Mouse (Mus musculus): Measurements from ENCODE around the gene Hecw2. TPM values are rescaled to one million over a fixed set of nuclear protein-coding genes. Genes with fewer than 3 reads are reported as not detected.
A peak's percentile ranks its signal among the peaks of the same experiment; 100 is the strongest.

Hecw2 gene
- polyA plus RNA-seq, 1 experiment: 9.0 TPM

DNA sequence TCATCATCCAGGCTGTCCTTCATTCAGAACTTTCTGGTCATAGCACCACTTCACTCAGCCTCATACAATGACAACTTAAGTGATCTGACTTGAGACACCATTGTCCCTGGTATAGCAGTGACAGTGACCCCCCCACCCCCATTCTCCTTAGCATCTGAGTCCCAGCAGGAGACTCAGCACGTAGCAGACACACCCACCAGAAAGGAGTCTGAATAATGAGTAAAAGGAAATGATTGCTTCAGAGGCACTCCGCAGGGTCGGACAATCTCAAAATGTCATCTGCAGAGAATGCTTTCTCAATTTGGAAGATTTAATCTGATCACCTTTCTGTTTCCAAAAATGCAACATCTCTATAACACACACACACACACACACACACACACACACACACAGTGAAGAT lies 253.4 kb downstream of the Hecw2 start:
- WGBS: 61% methylated on average over 3 of the region's 3 CpGs
- DNase-seq: no peak

DNA sequence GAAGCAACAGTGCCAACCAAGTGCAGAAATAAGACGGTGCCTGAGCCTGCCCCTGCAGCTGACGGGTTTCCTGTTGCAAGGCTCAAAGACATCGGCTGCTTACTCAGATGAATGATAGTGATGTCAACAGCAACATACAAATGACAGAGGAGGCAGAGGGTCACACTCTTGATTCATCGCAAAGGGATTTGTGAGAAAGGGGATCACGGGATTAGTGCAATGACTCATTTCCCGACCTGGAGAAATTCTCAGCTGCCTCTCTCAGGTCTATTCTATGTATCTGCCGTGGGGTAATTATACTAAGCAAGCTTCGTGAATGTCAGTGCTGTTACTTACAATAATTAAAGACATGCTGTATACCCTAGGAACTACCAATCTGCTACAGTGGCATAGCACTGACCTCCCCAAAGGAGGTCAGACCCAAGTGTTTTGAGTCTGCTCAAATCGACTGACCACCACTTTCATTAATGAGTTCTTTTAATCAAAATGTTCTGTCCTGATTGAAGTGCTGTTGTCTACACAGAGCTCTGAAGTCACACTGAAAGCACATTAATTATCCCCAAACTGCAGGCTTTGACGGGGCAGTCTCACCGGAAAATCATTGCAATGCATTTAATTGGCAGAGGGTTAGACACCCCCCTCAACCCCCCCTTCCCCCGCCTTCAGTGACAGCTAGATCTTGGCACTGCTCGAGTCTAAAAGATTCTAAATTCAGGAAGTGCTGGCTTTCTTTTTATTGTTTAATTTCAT lies 254.5 kb downstream of the Hecw2 start:
- no peaks in the 10 kb centered on the region for H3K27me3 ChIP-seq (ENCODE audit: control insufficient read depth, insufficient read depth, low read length)
- 46% methylated on average over 13 of the region's 13 CpGs for WGBS
- no peak overlapping the region for H3K27ac ChIP-seq (ENCODE audit: insufficient read depth, low read length)
- no peak overlapping the region for H3K4me3 ChIP-seq (replicated peaks; ENCODE audit: insufficient read depth, low read depth, low read length)
- DNase-seq: no peak
- TF ChIP-seq POLR2A (IDR thresholded peaks at IDR 0.05; ENCODE audit: borderline replicate concordance, insufficient read depth, low read length) (no peak), CTCF (IDR thresholded peaks at IDR 0.05; ENCODE audit: borderline replicate concordance, insufficient read depth, low read depth, low read length) (no peak)
- H3K4me1 ChIP-seq (ENCODE audit: control insufficient read depth, insufficient read depth, low read length): 0 out of 2 replicates have a peak, but pooled peaks cover 2% of the 10 kb centered on the region

More for the DNA sequence above, 253.4 kb downstream of the Hecw2 start:
- no peak overlapping the region for H3K27ac ChIP-seq (ENCODE audit: insufficient read depth, low read length)
- H3K4me3 ChIP-seq (replicated peaks; ENCODE audit: insufficient read depth, low read depth, low read length): no peak overlapping the region
- H3K4me1 ChIP-seq (ENCODE audit: control insufficient read depth, insufficient read depth, low read length): 0 out of 2 replicates have a peak, but pooled peaks cover 2% of the 10 kb centered on the region
- no peaks in the 10 kb centered on the region for H3K27me3 ChIP-seq (ENCODE audit: control insufficient read depth, insufficient read depth, low read length)
- no peak for TF ChIP-seq CTCF (IDR thresholded peaks at IDR 0.05; ENCODE audit: borderline replicate concordance, insufficient read depth, low read depth, low read length)
- no peak for TF ChIP-seq POLR2A (IDR thresholded peaks at IDR 0.05; ENCODE audit: borderline replicate concordance, insufficient read depth, low read length)

DNA sequence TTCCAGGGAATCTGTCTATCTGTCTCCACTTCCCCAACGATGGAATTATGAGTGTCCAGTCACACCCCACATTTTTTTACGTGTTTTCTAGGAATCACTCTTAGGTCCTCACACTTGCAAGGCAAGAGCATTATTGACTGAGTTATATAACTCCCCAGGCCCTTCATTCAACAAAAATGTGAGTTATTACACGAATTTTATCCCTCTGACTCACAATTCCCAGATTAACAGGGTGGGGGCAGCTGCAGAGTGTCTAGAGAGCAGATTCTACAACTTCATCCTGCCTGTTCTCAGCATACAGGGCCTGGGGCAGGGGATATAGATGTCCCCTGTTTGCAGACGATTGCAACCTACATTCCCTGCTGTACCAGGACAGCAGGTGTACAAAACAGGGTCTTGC lies 255.7 kb downstream of the Hecw2 start:
- Histone ChIP-seq H3K27me3 (ENCODE audit: control insufficient read depth, insufficient read depth, low read length) (no peaks in the 10 kb centered on the region), H3K4me1 (ENCODE audit: control insufficient read depth, insufficient read depth, low read length) (no peaks in the 10 kb centered on the region), H3K4me3 (replicated peaks; ENCODE audit: insufficient read depth, low read depth, low read length) (no peak overlapping the region), H3K27ac (ENCODE audit: insufficient read depth, low read length) (no peak overlapping the region)
- TF ChIP-seq POLR2A (IDR thresholded peaks at IDR 0.05; ENCODE audit: borderline replicate concordance, insufficient read depth, low read length): no peak
- TF ChIP-seq CTCF (IDR thresholded peaks at IDR 0.05; ENCODE audit: borderline replicate concordance, insufficient read depth, low read depth, low read length): no peak
- no peak for DNase-seq
- 72% methylated on average over 4 of the region's 4 CpGs for WGBS

DNA sequence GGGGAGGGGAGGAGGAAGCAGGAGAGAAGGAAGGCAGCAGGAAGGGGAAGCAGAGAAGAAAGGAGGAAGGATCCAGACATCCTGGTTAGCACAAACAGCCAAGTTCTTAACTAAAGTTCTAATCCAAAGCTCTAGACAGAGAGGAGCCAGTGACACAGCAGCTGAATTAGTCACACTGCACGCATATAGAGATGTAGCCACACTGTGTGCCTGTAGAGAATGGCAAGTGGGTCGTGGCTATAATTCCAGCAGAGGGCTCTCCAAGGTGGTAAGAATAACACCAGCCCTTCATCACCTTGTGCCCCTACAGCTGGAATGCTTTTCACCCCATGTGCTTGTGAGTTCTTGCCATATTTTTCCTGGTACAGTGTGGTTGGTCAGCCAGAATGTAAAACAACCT lies 261.7 kb downstream of the Hecw2 start:
- no peak for DNase-seq
- WGBS: 68% methylated on average over 2 of the region's 2 CpGs
- Histone ChIP-seq H3K27ac (ENCODE audit: insufficient read depth, low read length) (no peak overlapping the region), H3K4me1 (ENCODE audit: control insufficient read depth, insufficient read depth, low read length) (no peaks in the 10 kb centered on the region), H3K4me3 (replicated peaks; ENCODE audit: insufficient read depth, low read depth, low read length) (no peak overlapping the region), H3K27me3 (ENCODE audit: control insufficient read depth, insufficient read depth, low read length) (no peaks in the 10 kb centered on the region)
- no peak for TF ChIP-seq CTCF (IDR thresholded peaks at IDR 0.05; ENCODE audit: borderline replicate concordance, insufficient read depth, low read depth, low read length)
- no peak for TF ChIP-seq POLR2A (IDR thresholded peaks at IDR 0.05; ENCODE audit: borderline replicate concordance, insufficient read depth, low read length)

DNA sequence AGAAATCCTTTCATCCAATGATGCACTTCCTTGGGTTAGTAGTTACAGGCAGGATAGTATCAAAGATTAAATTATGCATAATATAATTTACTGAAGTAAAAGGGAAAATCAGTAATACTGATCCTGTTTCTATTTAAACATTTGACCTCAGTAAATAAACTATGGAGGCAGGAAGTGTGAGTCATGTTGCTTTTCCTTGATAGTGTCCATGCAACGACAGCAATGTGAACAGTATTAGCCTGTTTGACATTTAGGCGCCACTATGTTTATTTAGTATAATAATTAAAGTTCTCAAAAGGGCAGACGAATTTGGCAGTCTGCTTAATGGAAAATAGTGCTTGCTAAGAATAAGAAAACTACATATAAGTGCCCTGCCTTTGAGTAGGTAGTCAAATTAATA lies 263.7 kb downstream of the Hecw2 start:
- TF ChIP-seq CTCF (IDR thresholded peaks at IDR 0.05; ENCODE audit: borderline replicate concordance, insufficient read depth, low read depth, low read length) (no peak), POLR2A (IDR thresholded peaks at IDR 0.05; ENCODE audit: borderline replicate concordance, insufficient read depth, low read length) (no peak)
- H3K4me3 ChIP-seq (replicated peaks; ENCODE audit: insufficient read depth, low read depth, low read length): no peak overlapping the region
- 85% methylated on average over 3 of the region's 3 CpGs for WGBS
- no peak overlapping the region for H3K27ac ChIP-seq (ENCODE audit: insufficient read depth, low read length)
- no peaks in the 10 kb centered on the region for H3K27me3 ChIP-seq (ENCODE audit: control insufficient read depth, insufficient read depth, low read length)
- DNase-seq: no peak
- H3K4me1 ChIP-seq (ENCODE audit: control insufficient read depth, insufficient read depth, low read length): no peaks in the 10 kb centered on the region; the same call in 1 of the 2 replicates

DNA sequence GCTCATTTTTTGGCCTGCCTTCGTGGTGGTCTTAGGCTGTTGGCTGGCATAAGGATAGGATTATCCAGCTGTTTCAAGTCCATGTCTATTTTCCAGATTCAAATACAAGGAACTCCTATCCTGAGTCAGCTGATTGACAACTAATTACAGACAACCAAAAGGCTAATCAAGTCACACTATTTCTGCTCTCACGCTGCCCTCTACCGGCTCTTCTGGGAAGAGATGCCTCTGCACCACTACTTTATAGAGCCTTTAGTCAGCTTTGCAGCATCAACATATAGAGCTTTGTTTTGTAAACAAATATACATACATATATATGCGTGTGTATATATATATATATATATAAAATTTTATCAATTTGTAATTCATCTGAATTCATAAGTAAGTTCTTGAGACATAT lies 267.4 kb downstream of the Hecw2 start:
- no peak for DNase-seq
- TF ChIP-seq CTCF (IDR thresholded peaks at IDR 0.05; ENCODE audit: borderline replicate concordance, insufficient read depth, low read depth, low read length) (peak; percentile 32; the same call in 1 of the 2 replicates), POLR2A (IDR thresholded peaks at IDR 0.05; ENCODE audit: borderline replicate concordance, insufficient read depth, low read length) (no peak)
- H3K27ac ChIP-seq (ENCODE audit: insufficient read depth, low read length): no peak overlapping the region
- no peak overlapping the region for H3K4me3 ChIP-seq (replicated peaks; ENCODE audit: insufficient read depth, low read depth, low read length)
- H3K27me3 ChIP-seq (ENCODE audit: control insufficient read depth, insufficient read depth, low read length): no peaks in the 10 kb centered on the region
- 34% methylated on average over 4 of the region's 4 CpGs for WGBS
- H3K4me1 ChIP-seq (ENCODE audit: control insufficient read depth, insufficient read depth, low read length): no peaks in the 10 kb centered on the region; the same call in 1 of the 2 replicates

DNA sequence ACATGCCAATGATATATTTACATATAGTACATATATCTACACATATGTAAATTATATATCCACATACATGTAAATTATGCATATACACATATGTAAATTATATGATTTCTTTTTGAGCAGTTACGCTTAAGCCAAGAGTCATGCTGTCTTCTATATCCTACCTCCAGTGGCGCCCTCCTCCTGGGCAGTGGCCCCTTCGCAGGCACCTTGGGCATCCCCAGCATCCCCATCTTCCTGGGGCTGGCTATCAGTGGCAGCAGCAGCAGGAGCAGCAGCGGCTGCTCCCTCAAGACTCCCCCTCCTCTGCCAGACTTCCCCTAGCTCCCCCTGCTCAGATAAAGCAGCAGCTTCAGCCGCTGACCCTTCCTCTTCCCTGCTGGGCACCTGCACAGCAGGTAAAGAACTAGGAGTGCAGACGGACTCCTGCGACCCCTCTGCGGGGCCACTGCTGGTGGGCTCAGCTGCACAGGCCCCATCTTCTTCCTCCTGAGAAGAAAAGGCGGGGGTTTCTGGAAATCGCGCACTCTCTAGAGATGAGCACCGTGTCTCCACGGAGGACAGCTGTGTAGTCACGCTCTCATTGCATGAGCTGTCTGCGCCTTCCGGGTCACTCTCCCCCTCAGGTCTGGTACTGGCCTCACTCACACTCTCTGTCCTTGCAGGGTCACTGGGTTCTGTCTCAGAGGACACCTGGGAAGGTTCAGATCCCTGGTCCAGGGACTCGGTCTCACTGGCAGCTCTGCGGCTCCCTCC lies 269.6 kb downstream of the Hecw2 start:
- 55% methylated on average over 18 of the region's 18 CpGs for WGBS
- no peak overlapping the region for H3K27ac ChIP-seq (ENCODE audit: insufficient read depth, low read length)
- no peak for TF ChIP-seq CTCF (IDR thresholded peaks at IDR 0.05; ENCODE audit: borderline replicate concordance, insufficient read depth, low read depth, low read length)
- no peak for TF ChIP-seq POLR2A (IDR thresholded peaks at IDR 0.05; ENCODE audit: borderline replicate concordance, insufficient read depth, low read length)

More for the DNA sequence above, 269.6 kb downstream of the Hecw2 start:
- H3K27me3 ChIP-seq (ENCODE audit: control insufficient read depth, insufficient read depth, low read length): no peaks in the 10 kb centered on the region
- no peaks in the 10 kb centered on the region; the same call in 1 of the 2 replicates for H3K4me1 ChIP-seq (ENCODE audit: control insufficient read depth, insufficient read depth, low read length)
- no peak overlapping the region for H3K4me3 ChIP-seq (replicated peaks; ENCODE audit: insufficient read depth, low read depth, low read length)
- no peak for DNase-seq
